Mouse (Mus musculus) embryonic fibroblast, embryonic 13.5 days (primary cell): ENCODE results near the gene Gm20662.

ENCODE experiments used
- CTCF ChIP-seq: IDR thresholded peaks from 2 replicates; pipeline ENCODE4 v1.5.1; 2011; ENCODE audit warnings: mild to moderate bottlenecking, control low read depth, low read length, moderate library complexity, borderline replicate concordance; ENCODE audit not compliant: insufficient read depth
- POLR2A ChIP-seq: IDR thresholded peaks from 2 replicates; pipeline ENCODE4 v1.6.1; 2011; ENCODE audit warnings: low read depth, mild to moderate bottlenecking, control low read depth, low read length, moderate library complexity

DNA sequence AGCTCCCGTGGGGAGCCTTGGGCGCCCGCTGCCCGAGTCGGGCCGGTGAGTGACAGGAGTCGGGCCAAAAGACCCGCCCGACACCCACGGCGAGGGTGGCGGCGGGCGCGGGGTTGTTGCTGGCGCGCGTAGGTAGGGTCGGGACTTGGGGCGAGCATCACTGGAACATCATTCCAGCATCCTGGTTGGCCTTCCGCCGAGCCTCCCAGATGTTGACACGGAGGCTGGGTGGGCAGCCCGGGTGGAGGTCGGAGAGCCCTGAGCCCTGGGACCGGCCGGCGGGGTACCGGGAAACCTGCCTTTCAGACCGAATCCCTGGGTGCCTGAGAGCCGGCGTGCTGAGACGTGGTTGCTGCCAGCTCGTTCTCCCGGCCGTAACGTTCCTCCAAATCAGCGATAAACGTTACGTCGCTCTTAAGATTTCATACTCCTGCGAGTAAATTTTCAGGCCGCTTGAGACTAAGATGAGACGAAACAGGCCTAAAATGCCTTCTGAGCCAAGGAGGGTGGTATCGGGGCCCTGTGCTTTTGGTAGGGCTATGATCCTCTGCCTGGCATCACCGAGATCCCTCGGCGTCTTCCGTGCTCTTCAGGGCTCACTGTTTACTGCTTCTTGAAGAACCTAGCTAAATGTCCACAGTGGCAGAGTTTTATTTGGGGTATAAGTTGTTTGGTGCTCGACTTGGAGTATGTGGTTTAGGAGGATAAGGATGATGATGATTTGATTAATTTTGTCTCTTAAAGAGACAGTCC, 6.8 kb downstream of the Gm20662 start:
- TF ChIP-seq POLR2A (no peak; the same call in 1 of the 2 replicates), CTCF (no peak)
